Mouse (Mus musculus): ENCODE data around the gene Aida.
"Not testable (repeated sequence)": the region's sequence is repeated elsewhere in the genome, so short reads cannot be mapped to it uniquely, and the experiment has no call there.

The Aida gene

DNA sequence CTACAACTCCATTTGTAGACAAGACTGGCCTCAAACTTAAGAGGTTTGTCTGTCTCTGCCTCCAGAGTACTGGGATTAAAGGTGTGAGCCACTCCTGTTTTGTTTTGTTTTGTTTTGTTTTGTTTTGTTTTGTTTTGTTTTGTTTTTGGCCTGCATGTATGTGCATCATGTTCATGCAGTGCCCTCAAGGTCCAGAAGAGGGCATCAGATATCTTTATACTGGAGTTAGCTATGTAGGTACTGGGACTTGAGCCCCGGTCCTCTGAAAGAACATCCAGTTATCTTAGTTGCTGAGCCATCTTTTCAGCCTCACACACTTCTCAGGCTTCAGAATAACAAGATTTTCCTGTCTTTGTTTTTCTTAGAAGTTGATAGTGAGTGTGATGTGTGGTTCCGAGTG, 19.4 kb downstream of the Aida start:
- in situ Hi-C loops (cut with MboI, MseI) = no loop called here

DNA sequence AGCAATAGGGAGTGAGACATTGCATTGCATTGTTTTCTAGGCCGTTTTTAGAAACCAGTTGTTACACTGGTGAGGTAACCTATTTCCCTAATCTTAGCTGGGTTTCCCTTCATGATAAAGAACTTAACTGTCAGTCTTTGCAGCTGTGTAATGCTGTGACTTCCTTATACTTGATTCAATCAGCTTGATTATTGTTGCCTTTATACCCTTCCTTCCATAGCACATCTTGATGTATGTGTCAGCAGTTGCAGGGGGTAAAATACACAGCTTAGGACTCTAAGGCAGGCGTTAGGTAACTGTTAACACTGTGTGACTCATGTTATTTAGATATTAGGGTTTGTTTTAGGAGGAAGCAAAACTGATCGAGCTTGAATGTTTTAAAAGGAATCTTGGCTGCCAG, 24.3 kb downstream of the Aida start:
- in situ Hi-C loops (cut with MboI, MseI) = no loop called here

DNA sequence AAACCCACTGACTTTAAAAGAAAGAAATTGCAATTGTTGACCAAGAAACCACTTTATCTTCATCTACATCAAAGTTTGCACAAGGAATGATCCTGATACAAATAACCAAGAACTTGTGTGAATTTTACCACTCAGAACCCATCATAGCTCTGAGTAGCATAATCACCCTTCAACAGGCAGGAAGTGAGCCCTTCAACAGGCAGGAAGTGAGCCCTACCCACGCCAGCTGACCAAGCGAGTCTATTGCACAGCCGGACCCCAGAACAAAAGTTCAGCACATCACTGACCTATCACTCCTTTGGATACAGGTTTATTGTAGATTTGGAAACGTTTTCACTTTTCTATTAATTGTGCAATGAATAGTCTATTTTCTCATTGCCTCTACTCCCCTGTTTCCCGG, 26.1 kb downstream of the Aida start:
- in situ Hi-C loops (cut with MboI, MseI) = not testable (repeated sequence)

DNA sequence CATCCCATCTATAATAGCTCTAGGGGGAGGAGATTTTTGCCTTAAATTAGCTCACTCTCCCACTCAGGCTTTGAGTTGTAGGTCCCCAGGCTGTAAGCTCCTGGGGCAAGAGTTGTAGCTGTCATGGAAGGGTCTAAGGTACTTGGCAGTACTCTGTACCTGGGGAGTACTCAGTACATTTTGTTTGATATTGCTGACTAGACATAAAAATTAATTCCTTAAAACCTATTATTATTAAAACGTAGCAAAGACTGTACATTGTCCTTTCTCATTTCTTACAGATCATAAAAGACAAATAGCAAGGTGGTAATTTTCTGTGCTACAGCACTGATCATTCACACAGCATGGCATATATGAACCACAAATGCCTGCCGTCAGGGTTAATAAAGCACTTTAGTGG, 27.5 kb downstream of the Aida start:
- in situ Hi-C loops (cut with MboI, MseI) = no loop called here

DNA sequence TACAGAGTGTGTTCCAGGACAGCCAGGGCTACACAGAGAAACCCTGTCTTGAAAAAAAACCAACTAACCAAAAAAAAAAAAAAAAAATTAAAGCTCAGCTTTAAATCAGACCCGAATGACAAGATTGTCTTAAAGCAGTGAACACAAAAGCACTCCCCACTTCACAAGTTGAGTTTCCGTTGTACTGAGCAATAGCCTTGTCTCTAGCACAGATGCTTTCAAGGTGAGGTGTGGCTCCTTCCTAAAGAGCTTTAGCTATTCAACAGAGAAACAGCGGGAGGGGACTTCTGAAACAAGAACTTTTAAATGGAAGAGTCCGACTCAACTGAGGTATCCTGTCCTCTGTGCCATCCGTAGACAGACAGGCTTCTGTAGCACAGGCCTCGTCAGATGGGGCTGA, 28.0 kb downstream of the Aida start:
- in situ Hi-C loops (cut with MboI, MseI) = no loop called here

DNA sequence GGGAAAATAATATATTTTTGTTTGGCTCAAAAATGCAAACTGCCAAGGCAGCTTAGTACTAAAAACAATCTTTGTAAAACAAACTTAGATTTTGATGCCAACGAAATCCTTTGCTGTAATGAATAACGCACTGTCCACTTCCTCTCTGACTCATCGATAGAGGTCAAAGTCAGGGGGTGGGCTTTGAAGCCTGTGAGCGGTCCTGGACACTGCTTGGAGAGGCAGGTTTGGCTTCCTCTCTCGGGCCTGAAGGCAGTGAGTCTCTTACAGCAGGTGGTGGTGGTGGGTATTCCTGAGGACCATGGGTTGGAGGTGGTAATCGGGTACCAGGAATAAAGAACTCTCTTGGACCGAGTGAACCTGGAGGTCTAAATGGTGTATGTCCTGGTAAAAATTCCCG, 30.8 kb downstream of the Aida start:
- in situ Hi-C loops (cut with MboI, MseI) = no loop called here

DNA sequence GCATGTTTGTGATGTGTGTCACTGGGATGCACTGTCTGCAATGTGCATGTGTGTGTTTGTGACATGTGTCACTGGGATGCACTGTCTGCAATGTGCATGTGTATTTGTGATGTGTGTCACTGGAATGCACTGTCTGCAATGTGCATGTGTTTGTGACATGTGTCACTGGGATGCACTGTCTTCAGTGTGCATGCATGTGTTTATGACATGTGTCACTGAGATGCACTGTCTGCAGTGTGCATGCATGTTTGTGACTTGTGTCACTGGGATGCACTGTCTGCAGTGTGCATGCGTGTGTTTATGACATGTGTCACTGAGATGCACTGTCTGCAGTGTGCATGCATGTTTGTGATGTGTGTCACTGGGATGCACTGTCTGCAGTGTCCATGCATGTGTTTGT, 46.5 kb downstream of the Aida start:
- in situ Hi-C loops (cut with MboI, MseI) = not testable (repeated sequence)

DNA sequence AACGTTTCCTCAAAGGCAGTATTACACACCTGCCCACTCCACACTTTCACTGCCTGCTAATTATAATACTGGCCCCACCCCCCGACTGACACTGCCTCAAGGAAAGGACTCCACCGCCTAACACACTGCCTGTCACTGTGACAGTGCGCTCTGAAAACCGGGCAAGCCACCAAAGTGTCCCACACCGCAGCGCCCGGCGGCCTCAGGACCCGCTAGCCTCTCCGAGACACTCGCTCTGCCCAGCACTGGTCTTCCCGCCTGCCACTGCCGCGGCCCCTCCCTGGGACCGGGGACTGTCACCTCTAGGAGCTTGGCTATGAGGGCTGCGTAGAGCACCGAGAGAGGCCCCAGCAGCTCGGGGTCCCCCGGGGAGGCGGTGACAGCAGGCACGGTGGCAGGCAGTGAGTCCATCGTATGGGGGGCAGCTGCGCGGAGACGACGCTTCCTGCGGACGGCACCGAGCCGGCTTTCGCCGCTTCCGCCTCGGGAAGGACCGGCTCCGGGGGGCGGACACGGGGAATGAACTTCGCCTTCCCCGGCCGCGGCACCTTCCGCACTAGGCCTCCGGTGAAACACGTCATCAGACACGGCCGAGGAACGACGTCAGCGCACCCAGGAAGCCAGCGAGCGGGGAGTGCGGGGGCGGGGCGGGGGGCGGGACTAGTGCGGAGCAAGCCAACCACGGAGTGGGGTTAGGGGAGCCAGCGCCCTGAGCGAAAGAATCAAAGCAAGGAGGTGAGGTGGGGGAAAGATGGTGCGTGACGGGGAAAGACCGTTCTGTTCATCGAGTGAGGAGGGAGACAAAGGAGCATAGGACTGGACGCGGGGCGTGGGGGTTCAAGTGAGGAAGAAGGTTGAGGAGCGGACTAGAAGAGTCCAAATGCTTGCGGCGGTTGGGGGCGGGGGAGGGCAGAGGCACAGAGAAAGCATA, 48.8 kb downstream of the Aida start:
- in situ Hi-C loops (cut with MboI, MseI) = no loop called here

DNA sequence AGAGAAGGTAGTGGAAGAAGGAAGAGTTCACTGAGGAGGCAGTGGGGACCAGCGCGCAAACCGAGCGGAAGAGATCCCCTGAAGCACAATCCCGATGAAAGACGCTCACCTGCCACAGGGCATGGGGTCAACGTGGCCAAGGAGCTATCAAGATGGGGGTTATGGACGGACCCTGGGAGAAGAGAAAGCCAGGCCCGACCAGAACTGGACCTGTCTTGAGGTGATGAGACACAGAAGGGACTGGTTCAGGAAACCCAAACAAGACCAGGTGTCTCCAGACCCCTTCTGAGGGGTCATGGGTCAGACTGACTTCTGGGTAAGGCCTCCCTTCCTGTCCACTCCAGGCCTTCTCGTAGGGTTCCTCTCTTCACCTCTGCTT, 49.4 kb downstream of the Aida start:
- in situ Hi-C loops (cut with MboI, MseI) = no loop called here

DNA sequence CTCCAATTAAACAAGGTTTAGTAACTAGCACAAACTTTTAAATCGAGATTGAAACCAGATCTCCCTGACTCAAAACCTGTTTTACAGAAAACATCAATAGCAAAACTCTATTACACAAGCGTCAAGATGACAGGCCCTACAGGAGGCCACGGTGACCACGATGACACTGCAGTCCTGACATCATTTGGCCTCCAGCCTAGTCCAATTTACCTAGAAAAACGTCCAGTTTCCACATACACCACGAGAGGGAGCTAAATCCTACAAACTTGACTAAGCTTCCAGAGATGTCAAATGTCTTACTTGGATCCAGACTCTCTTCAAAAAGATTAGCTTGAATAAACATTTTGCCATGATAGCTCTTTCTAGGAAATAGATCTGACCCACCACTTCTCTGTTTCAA, 53.5 kb downstream of the Aida start:
- in situ Hi-C loops (cut with MboI, MseI) = no loop called here

DNA sequence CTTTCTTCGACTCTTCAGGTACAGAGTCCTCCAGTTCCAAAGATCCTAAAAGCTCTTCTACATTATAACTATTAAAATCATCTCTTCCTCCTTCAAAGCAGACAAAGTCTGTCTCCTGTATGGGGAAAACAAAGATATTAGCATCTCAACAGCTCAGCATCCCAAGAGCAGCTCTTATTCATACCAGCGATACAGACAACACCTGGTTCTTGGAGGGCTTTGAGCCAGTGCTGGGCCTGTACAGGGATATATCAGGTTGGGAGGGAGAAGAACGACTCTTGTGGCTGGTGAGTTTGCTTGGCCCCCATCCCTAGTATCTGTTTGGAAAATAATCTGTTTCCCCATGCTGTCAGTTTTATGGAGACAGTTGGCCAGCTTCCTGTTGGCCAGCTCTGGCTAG, 62.5 kb downstream of the Aida start:
- in situ Hi-C loops (cut with MboI, MseI) = loop anchor here (5.0 kb wide), 1 partner anchor 43 kb away; no protein-coding TSS in a partner anchor

DNA sequence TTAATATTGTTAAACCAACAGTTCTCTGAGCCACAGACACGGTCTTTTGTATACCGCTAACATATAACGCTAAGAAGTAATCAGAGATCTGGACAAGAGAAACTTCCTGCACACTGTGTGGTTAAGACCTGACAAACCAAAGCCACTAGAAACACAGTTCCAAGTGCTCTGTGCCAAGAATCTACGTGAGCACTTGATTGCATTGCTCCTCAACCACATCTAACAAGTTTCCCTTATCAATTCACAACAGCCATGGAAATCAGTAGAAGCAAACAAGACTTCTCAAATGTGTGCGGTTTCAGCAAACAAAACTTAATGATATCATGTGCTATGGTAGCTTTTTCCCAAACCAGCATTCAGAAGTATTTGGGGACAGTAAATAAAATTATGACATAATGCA, 65.9 kb downstream of the Aida start:
- in situ Hi-C loops (cut with MboI, MseI) = no loop called here

DNA sequence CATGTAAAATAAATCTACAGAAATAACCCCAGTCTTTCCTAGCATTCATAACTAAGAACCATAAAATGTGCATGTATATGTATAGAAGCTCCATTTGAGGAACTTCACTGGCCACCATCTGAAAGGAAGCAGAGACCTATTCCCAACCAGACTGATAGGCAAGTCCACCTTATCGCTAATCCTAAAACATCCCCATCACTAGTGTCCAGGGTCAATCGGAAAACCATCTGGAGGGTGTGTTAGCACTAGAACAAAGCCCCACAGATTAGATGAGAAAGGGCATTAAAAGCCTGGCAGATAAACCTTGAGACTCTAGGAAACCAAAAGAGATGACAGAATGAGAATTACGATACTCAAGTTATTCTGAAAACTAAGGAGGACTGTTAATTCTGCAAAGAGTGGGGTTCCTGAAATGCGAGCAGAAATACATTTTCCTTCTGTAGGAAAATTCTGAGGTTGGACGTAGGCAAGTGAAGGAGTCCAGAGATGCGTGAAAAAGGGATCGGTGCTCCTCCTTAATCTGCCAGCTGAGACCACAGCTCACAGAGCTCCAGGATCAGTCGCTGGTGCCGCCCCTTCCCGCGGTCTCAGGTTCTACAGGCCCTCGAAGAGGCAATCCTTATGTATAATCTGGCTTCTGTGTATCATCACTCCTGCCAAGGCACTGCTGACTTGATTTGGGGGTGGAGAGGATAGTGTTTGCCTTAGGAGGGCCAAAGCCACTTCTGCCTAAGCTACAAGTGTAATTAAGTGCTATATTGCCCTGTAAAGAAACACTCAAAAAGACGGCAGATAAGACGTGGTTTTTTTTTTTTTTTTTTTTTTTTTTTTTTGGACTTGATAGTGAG, 66.6 kb downstream of the Aida start:
- in situ Hi-C loops (cut with MboI, MseI) = no loop called here

DNA sequence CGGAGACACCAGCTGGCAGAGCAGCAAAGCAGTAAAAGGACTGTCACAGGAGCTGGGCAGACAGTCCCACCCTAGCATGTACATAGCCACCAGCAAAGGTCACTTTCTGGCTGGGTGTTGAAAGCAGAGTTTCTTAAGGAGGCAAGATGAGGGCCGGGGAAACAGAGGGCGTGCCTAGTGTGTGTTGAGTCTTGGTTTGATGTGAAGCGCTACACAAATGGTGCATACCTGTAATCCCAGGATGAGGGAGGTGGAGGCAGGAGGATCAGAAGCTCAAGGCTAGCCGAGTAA, 67.1 kb downstream of the Aida start:
- in situ Hi-C loops (cut with MboI, MseI) = no loop called here

DNA sequence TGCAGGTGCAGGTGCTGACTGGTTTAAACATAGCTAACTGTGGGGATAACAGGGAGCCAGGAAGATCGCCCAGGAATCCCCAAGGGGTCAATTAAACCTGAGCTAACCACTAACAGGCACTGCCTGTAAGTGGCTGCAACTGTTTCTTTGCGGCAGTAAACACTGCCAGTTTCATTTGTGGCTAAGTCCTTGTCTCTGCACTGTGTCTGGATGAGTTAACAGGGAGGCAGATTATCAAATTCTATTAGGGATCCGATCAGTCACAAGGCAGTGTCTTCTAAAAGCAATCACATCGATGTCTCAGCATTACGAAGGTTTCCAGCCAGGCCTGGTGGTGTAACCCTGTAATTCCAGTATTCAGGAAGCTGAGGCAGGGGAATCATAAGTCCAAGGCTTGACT, 70.0 kb downstream of the Aida start:
- in situ Hi-C loops (cut with MboI, MseI) = no loop called here

DNA sequence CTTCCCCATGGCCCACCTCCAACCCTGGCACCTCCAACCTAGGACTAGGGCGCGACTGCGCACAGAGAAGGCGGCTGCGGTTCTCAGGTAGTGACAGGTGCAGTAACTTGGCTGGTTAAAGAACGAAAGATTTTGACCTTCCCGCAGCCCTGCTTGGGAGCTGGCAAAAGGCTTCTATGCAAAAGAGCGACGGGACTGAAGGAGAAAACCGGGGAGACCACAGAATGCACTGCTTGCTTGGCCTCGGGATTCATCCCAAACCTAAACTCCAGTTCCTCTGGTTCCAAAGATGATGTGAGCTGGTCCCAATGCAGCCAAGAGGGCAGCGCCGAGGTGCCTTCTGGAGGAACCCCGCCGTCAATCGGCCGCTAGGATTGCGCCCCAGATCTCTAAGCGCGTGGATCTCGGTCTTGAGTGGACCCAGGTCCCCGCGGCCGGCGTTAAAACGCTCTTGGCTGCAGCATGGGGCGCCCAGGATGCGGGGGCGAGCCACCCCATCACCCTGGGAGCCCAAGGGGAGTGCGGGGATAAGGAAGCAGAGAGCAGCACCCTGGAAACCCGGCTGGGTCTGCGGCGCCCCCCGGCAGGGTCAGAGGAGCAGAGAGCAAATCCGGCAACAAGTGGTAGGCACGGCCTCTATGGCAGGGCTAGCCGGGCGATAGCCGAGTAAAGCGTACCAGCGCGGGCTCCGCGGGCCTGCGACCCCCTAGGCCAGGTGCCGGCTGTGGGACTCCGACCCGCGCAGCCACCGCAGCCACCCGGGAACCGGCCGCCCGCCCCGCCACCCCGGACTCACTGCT, 72.4 kb downstream of the Aida start:
- in situ Hi-C loops (cut with MboI, MseI) = no loop called here

DNA sequence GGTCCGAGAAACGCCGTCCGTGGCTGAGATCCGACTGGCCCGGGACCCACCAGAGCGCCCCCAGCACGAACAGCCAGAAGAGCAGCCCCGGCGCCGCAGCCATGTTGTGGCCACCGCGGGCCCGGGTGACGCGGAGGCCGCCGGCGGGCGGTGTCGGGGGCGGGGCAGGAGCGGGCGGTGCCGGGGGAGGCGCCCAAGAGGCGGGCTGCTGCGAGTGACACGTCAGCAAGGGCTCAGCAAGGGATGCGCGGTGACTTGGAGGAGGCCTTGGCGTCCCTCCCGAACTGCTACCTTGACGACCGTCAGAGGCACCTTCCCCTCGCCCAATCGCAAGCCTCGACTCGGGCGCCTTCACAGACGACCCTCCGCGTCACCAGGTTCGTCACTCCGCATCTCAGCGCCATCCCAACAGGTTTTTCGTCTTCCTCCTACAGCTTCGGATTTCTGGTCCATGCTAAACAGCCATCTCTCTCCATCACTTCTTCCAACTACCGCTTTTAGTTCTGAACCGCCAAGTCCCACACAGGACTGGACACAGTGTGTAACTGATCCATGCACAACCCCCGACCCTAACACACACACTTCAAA, 73.1 kb downstream of the Aida start, which contains the start of gene Mia3:
TSS of gene Mia3 (minus strand) at position 127 of the 588 bp plus-strand sequence.
- in situ Hi-C loops (cut with MboI, MseI) = no loop called here

DNA sequence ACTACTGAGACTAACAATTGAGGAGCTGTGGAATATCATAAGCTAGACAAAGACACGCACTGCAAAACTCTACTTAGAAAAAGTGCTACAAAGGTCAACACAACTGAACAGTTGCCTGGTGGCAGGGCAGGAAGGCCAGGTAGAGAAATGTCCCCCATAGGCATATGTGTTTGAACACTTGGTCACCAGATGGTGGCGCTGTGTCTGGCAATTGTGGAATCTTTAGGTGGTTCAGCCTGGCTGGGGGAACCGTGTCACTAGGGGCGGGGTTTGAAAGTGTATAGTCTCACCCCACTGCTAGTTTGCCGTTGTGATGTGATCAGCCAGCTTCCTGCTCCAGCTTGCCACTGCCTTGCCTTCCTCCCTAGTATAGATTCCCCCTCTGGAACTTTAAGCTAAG, 78.3 kb downstream of the Aida start:
- in situ Hi-C loops (cut with MboI, MseI) = no loop called here
